Mouse (Mus musculus) heart, adult 2 months (tissue): ENCODE measurements around the gene Gm10337.

Experiments
- CTCF ChIP-seq: fragments of 200-600 bp; IDR thresholded peaks from 2 replicates; pipeline ENCODE4 v1.8.1; 2022; ENCODE audit warnings: antibody characterized with exemption, mild to moderate bottlenecking, moderate library complexity
- EP300 ChIP-seq: fragments of 200-500 bp; IDR thresholded peaks from 2 replicates; pipeline ENCODE4 v1.6.1; 2011; ENCODE audit warnings: low read depth, low read length, control low read depth; ENCODE audit not compliant: insufficient read depth
- POLR2A ChIP-seq: fragments of 200-500 bp; IDR thresholded peaks from 2 replicates; pipeline ENCODE4 v1.6.1; 2011; ENCODE audit warnings: mild to moderate bottlenecking, low read depth, low read length, control low read depth; ENCODE audit not compliant: insufficient read depth

DNA sequence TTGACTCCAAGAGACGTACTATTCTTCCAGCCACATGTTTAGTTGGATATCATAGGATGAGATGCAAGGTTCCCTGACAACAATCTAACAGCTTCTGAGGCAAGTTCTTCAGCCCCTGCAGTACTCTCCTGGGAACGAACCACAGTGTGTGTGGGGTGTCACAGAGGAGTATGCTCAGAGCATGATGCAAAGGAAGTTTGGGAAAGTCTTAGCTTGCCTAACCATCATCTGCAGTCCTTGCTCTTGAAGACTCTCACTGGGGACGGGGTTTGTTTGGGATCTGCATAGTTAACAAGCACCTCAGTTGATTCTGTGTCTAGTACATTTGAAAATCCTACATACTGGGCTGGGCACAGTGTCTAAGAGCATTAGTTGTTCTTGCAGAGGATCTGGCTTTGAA is 4.8 kb downstream of the Gm10337 start:
- TF ChIP-seq POLR2A (no peak), EP300 (no peak), CTCF (no peak)
